Mouse (Mus musculus): Measurements from ENCODE around the gene Rpl23. TPM values are rescaled to one million over a fixed set of nuclear protein-coding genes. Genes with fewer than 3 reads are reported as not detected.
A peak's percentile ranks its signal among the peaks of the same experiment; 100 is the strongest.

Rpl23 gene
- 585 and 586 TPM in 2 replicates for polyA plus RNA-seq (2015; fragmentation: Nextera tagmentation; extraction: Ambion mirVana)

DNA sequence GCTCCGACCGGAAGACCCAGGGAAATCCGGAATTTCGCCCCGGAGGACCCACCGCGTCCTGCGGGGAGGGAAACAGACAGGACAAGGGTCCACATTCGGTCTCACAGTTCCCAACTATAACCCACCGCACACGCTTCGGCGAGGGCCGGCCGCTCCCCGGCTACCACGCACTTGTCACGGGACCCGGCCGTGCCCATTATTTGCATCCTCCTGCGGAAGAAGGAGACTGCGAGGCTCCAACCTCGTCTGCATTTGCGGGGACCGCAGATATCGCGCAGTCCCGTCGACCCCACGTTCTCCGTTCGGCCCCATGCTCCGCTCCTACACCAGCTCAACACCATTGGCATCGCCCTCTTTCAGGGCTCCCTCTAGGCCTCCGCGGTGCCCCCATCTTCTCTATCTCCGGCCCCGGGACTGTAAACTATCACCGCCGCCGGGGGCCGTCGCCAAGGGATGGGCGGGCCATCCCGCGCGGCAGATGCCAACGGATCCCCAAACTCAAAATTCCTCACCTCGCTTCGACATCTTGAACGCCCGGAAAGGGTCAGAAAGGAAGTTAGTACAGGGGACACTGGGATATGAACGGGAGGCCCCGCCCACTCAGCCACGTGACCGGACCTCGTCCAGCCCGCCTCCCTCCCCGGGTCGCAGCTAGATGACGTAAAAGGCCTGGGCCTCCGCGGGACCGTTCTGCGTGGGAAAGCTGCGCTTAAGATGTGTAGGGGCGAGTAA, at the start of gene Rpl23:
Rpl23 (minus strand) TSS at position 606 of the 732 bp plus-strand sequence.
- TF ChIP-seq CTCF (IDR thresholded peaks at IDR 0.05; ENCODE audit: low read depth) (no peak), EP300 (optimal IDR thresholded peaks at IDR 0.05) (peak; percentile 91)
- peak within 1 kb of the TSS; percentile 99 for H3K9ac ChIP-seq (ENCODE audit: low read length)
- WGBS: under 1% methylated on average over 62 of the region's 67 CpGs
- no peaks in the 10 kb centered on the region for H3K4me1 ChIP-seq (replicated peaks; ENCODE audit: control insufficient read depth, insufficient read depth)
- no peaks in the 10 kb centered on the region for H3K27me3 ChIP-seq (ENCODE audit: control insufficient read depth, insufficient read depth, low read length)
- peak; percentile 99 for DNase-seq (ENCODE audit: low spot score)
- peak; percentile 96 for ATAC-seq (ENCODE audit: low FRiP score, low TSS enrichment)
- H3K27ac ChIP-seq (replicated peaks): peak within 1 kb of the TSS; percentile 87
- peak within 1 kb of the TSS; percentile 93 for H3K4me3 ChIP-seq (ENCODE audit: low read depth, low read length)
- no peaks in the 10 kb centered on the region for H3K9me3 ChIP-seq (ENCODE audit: control insufficient read depth, low read length)
- H3K36me3 ChIP-seq (ENCODE audit: control insufficient read depth, insufficient read depth, low read length): peaks cover 24% of the 10 kb centered on the region
- H3K4me2 ChIP-seq (replicated peaks; ENCODE audit: low read depth): peak within 1 kb of the TSS; percentile 72

DNA sequence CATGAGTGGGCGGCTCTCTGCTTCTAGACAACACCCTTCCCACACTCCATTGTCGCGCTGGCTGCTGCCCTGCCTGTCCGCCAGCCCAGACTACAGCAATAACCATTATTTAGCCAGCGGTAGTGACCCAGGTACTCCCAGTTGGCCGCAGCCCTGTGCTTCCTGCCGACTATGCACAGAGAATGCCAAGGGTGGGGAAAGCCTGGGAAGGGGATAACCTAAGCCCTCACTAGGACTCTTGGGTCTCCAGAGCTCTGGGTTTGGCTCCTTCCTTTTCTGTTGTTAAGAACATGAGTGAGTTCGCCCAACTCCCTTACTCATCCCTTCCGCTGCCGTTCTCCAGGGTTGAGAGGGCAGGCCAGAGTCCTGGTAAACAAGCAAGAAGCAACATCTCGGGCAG, 49.8 kb upstream of the Rpl23 start:
- Histone ChIP-seq H3K9me3 (ENCODE audit: control insufficient read depth, low read length) (no peaks in the 10 kb centered on the region), H3K36me3 (ENCODE audit: control insufficient read depth, insufficient read depth, low read length) (peaks cover 23% of the 10 kb centered on the region), H3K27ac (replicated peaks) (no peak overlapping the region), H3K9ac (ENCODE audit: low read length) (no peak overlapping the region), H3K4me3 (ENCODE audit: low read depth, low read length) (no peak overlapping the region), H3K27me3 (ENCODE audit: control insufficient read depth, insufficient read depth, low read length) (no peaks in the 10 kb centered on the region), H3K4me1 (replicated peaks; ENCODE audit: control insufficient read depth, insufficient read depth) (no peaks in the 10 kb centered on the region), H3K4me2 (replicated peaks; ENCODE audit: low read depth) (no peak overlapping the region)
- TF ChIP-seq EP300 (optimal IDR thresholded peaks at IDR 0.05) (no peak), CTCF (IDR thresholded peaks at IDR 0.05; ENCODE audit: low read depth) (no peak)
- ATAC-seq (ENCODE audit: low FRiP score, low TSS enrichment) (peak; percentile 24; the same call in 1 of the 2 replicates), DNase-seq (ENCODE audit: low spot score) (no peak)
- 75% methylated on average over 11 of the region's 11 CpGs for WGBS

GRCm38 (mm10) chr11:97830501-97830900, 48.3 kb upstream of the Rpl23 start:
- Histone ChIP-seq H3K4me3 (ENCODE audit: low read depth, low read length) (no peak overlapping the region), H3K4me1 (replicated peaks; ENCODE audit: control insufficient read depth, insufficient read depth) (no peaks in the 10 kb centered on the region), H3K27me3 (ENCODE audit: control insufficient read depth, insufficient read depth, low read length) (no peaks in the 10 kb centered on the region), H3K4me2 (replicated peaks; ENCODE audit: low read depth) (no peak overlapping the region), H3K36me3 (ENCODE audit: control insufficient read depth, insufficient read depth, low read length) (peaks cover 27% of the 10 kb centered on the region), H3K27ac (replicated peaks) (peak overlapping the region; percentile 40; the same call in 1 of the 2 replicates), H3K9ac (ENCODE audit: low read length) (no peak overlapping the region), H3K9me3 (ENCODE audit: control insufficient read depth, low read length) (no peaks in the 10 kb centered on the region)
- WGBS: 60% methylated on average over 6 of the region's 6 CpGs
- ATAC-seq (ENCODE audit: low FRiP score, low TSS enrichment): no peak; the same call in 1 of the 2 replicates
- no peak for DNase-seq (ENCODE audit: low spot score)
- TF ChIP-seq CTCF (IDR thresholded peaks at IDR 0.05; ENCODE audit: low read depth) (no peak), EP300 (optimal IDR thresholded peaks at IDR 0.05) (no peak)

GRCm38 (mm10) chr11:97829913-97830476, 47.8 kb upstream of the Rpl23 start:
- DNase-seq (ENCODE audit: low spot score) (no peak), ATAC-seq (ENCODE audit: low FRiP score, low TSS enrichment) (no peak)
- Histone ChIP-seq H3K9ac (ENCODE audit: low read length) (no peak overlapping the region), H3K9me3 (ENCODE audit: control insufficient read depth, low read length) (no peaks in the 10 kb centered on the region), H3K36me3 (ENCODE audit: control insufficient read depth, insufficient read depth, low read length) (peaks cover 29% of the 10 kb centered on the region), H3K4me3 (ENCODE audit: low read depth, low read length) (no peak overlapping the region), H3K4me1 (replicated peaks; ENCODE audit: control insufficient read depth, insufficient read depth) (no peaks in the 10 kb centered on the region), H3K27me3 (ENCODE audit: control insufficient read depth, insufficient read depth, low read length) (no peaks in the 10 kb centered on the region), H3K4me2 (replicated peaks; ENCODE audit: low read depth) (no peak overlapping the region), H3K27ac (replicated peaks) (peak overlapping the region; percentile 40; the same call in 1 of the 2 replicates)
- WGBS: 76% methylated on average over 12 of the region's 12 CpGs
- TF ChIP-seq EP300 (optimal IDR thresholded peaks at IDR 0.05) (no peak), CTCF (IDR thresholded peaks at IDR 0.05; ENCODE audit: low read depth) (no peak)

DNA sequence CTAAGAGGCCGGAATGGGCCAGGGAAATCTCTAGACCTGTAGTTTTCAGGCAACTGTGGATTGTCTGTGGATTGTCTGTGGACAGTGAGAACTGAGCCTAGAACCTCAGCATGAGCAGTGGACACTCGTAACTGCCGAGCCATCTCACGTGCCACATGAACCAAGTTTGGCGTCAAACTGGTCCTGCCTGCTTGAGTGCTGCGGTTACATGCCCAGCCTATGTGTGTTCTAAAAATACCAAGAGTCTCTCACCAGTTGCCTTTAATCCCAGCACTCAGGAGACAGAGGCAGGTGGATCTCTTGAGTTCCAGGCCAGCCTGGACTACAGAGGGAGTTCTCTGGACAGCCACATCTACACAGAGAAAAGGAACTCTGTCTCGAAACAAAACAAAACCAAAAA, 47.1 kb upstream of the Rpl23 start:
- H3K4me3 ChIP-seq (ENCODE audit: low read depth, low read length): no peak overlapping the region
- H3K9me3 ChIP-seq (ENCODE audit: control insufficient read depth, low read length): no peaks in the 10 kb centered on the region
- no peaks in the 10 kb centered on the region for H3K4me1 ChIP-seq (replicated peaks; ENCODE audit: control insufficient read depth, insufficient read depth)
- no peak for ATAC-seq (ENCODE audit: low FRiP score, low TSS enrichment)
- H3K36me3 ChIP-seq (ENCODE audit: control insufficient read depth, insufficient read depth, low read length): peaks cover 23% of the 10 kb centered on the region
- no peak overlapping the region for H3K4me2 ChIP-seq (replicated peaks; ENCODE audit: low read depth)
- 85% methylated on average over 7 of the region's 7 CpGs for WGBS
- TF ChIP-seq CTCF (IDR thresholded peaks at IDR 0.05; ENCODE audit: low read depth) (no peak), EP300 (optimal IDR thresholded peaks at IDR 0.05) (no peak)
- DNase-seq (ENCODE audit: low spot score): no peak
- H3K27me3 ChIP-seq (ENCODE audit: control insufficient read depth, insufficient read depth, low read length): no peaks in the 10 kb centered on the region
- H3K9ac ChIP-seq (ENCODE audit: low read length): no peak overlapping the region
- no peak overlapping the region for H3K27ac ChIP-seq (replicated peaks)

DNA sequence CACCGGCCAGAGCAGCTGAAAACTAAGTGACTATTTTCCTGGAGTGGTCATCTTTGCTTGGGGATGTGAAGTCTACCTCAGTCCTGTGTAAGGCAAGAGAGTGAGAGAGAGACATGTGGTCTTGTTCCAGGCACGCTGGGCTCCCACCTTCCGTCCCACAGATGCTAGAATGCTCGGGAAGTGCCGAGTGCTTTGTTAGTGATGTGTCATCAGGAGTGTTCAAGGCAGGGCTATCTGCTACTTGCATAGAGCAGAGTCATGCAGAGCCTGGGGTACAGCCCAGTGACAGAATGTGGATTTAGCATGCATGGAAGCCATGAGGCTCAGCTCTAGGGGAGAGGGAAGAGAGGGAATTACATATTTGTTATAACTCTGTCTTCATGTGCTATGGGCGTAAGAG, 45.4 kb upstream of the Rpl23 start:
- H3K4me2 ChIP-seq (replicated peaks; ENCODE audit: low read depth): no peak overlapping the region
- DNase-seq (ENCODE audit: low spot score): no peak
- no peak overlapping the region for H3K9ac ChIP-seq (ENCODE audit: low read length)
- peak; percentile 39 for ATAC-seq (ENCODE audit: low FRiP score, low TSS enrichment)
- H3K27ac ChIP-seq (replicated peaks): peak overlapping the region; percentile 53
- no peaks in the 10 kb centered on the region for H3K4me1 ChIP-seq (replicated peaks; ENCODE audit: control insufficient read depth, insufficient read depth)
- no peak overlapping the region for H3K4me3 ChIP-seq (ENCODE audit: low read depth, low read length)
- H3K9me3 ChIP-seq (ENCODE audit: control insufficient read depth, low read length): no peaks in the 10 kb centered on the region
- no peaks in the 10 kb centered on the region for H3K27me3 ChIP-seq (ENCODE audit: control insufficient read depth, insufficient read depth, low read length)
- WGBS: 78% methylated on average over 6 of the region's 6 CpGs
- TF ChIP-seq EP300 (optimal IDR thresholded peaks at IDR 0.05): no peak
- TF ChIP-seq CTCF (IDR thresholded peaks at IDR 0.05; ENCODE audit: low read depth): no peak
- H3K36me3 ChIP-seq (ENCODE audit: control insufficient read depth, insufficient read depth, low read length): peaks cover 15% of the 10 kb centered on the region
